Mouse (Mus musculus) kidney, embryonic 15.5 days (tissue): ENCODE measurements around the gene Bbc3. TPM values are rescaled to one million over a fixed set of nuclear protein-coding genes. Genes with fewer than 3 reads are reported as not detected.

ENCODE experiments used
- ATAC-seq: fragments of 200-750 bp; cut with Nextera tagmentation; replicated peaks from 2 replicates; pipeline ENCODE4 v1.8.0; 2017; ENCODE audit warnings: moderate TSS enrichment; ENCODE audit not compliant: low FRiP score
- H3K27ac ChIP-seq: fragments of 300-500 bp; sonication (generic); 2 replicates; pipeline ENCODE4 v1.5.1; 2015; ENCODE audit warnings: mild to moderate bottlenecking, inconsistent platforms
- H3K27me3 ChIP-seq: fragments of 300-500 bp; sonication (generic); 2 replicates; pipeline ENCODE4 v1.6.1; 2015; ENCODE audit warnings: inconsistent platforms
- H3K36me3 ChIP-seq: fragments of 300-500 bp; sonication (generic); 2 replicates; pipeline ENCODE4 v1.6.1; 2015; ENCODE audit warnings: inconsistent platforms
- H3K4me1 ChIP-seq: fragments of 300-500 bp; sonication (generic); 2 replicates; pipeline ENCODE4 v1.6.1; 2015; ENCODE audit warnings: inconsistent platforms
- H3K4me2 ChIP-seq: fragments of 300-500 bp; sonication (generic); 2 replicates; pipeline ENCODE4 v1.6.1; 2015; ENCODE audit warnings: moderate library complexity, mild to moderate bottlenecking, inconsistent platforms
- H3K4me3 ChIP-seq: fragments of 300-500 bp; sonication (generic); replicated peaks from 2 replicates; pipeline ENCODE4 v1.5.1; 2015; ENCODE audit warnings: mild to moderate bottlenecking, inconsistent platforms
- H3K9ac ChIP-seq: fragments of 300-500 bp; sonication (generic); 2 replicates; pipeline ENCODE4 v1.6.1; 2015; ENCODE audit warnings: mild to moderate bottlenecking, inconsistent platforms
- H3K9me3 ChIP-seq: fragments of 300-500 bp; sonication (generic); replicated peaks from 2 replicates; pipeline ENCODE4 v1.6.1; 2016; ENCODE audit warnings: inconsistent platforms
- WGBS: fragments of 180-500 bp; shearing (Covaris S2); methylation state at CpG from one replicate; pipeline ENCODE4 v1.1.7; 2015; ENCODE audit warnings: mixed read lengths; 5-methylcytosine and 5-hydroxymethylcytosine counted together
- polyA plus RNA-seq: library from polyadenylated mRNA; unstranded; fragments of >200 nt; fragmentation: Nextera tagmentation; extraction: Ambion mirVana; gene quantifications from 2 replicates; pipeline ENCODE4 v1.2.1, GENCODE M21; 2015

The Bbc3 gene
- polyA plus RNA-seq, 1 experiment from 2014 or later: 12.4 TPM

- no peak for ATAC-seq
- peak overlapping the region; percentile 100 for H3K4me2 ChIP-seq
These were observed 2.6 kb downstream of the Bbc3 start for GRCm38 (mm10) chr7:16310521-16311452.

GRCm38 (mm10) chr7:16311453-16312004 is 3.3 kb downstream of the Bbc3 start:
- no peaks in the 10 kb centered on the region for H3K27me3 ChIP-seq
- H3K4me1 ChIP-seq: peaks cover 68% of the 10 kb centered on the region
- no peaks in the 10 kb centered on the region for H3K36me3 ChIP-seq
- peak overlapping the region; percentile 99 for H3K27ac ChIP-seq
- H3K4me3 ChIP-seq: peak overlapping the region; percentile 85
- ATAC-seq: no peak
- H3K9me3 ChIP-seq: no peaks in the 10 kb centered on the region
- WGBS: 2% methylated on average over 14 of the region's 14 CpGs
- peak overlapping the region; percentile 93 for H3K9ac ChIP-seq
- peak overlapping the region; percentile 100 for H3K4me2 ChIP-seq

More at GRCm38 (mm10) chr7:16310521-16311452, 2.6 kb downstream of the Bbc3 start:
- H3K4me3 ChIP-seq: peak overlapping the region; percentile 85
- peak overlapping the region; percentile 93 for H3K9ac ChIP-seq
- no peaks in the 10 kb centered on the region for H3K27me3 ChIP-seq
- no peaks in the 10 kb centered on the region for H3K36me3 ChIP-seq
- H3K4me1 ChIP-seq: peaks cover 68% of the 10 kb centered on the region
- WGBS: under 1% methylated on average over 31 of the region's 31 CpGs
- H3K27ac ChIP-seq: peak overlapping the region; percentile 99
- no peaks in the 10 kb centered on the region for H3K9me3 ChIP-seq

- H3K4me3 ChIP-seq: peak overlapping the region; percentile 85
- peak overlapping the region; percentile 99 for H3K27ac ChIP-seq
- ATAC-seq: peak; percentile 3; the same call in 1 of the 2 replicates
- H3K9me3 ChIP-seq: no peaks in the 10 kb centered on the region
- H3K27me3 ChIP-seq: no peaks in the 10 kb centered on the region
- peaks cover 68% of the 10 kb centered on the region for H3K4me1 ChIP-seq
- peaks cover 5% of the 10 kb centered on the region; the same call in 1 of the 2 replicates for H3K36me3 ChIP-seq
- H3K9ac ChIP-seq: peak overlapping the region; percentile 93
- under 1% methylated on average over 49 of the region's 49 CpGs for WGBS
- H3K4me2 ChIP-seq: peak overlapping the region; percentile 100
These were observed 3.9 kb downstream of the Bbc3 start for GRCm38 (mm10) chr7:16312011-16312671.

GRCm38 (mm10) chr7:16312672-16313311 is 4.6 kb downstream of the Bbc3 start:
- Histone ChIP-seq H3K27ac (peak overlapping the region; percentile 99), H3K4me2 (peak overlapping the region; percentile 100), H3K27me3 (no peaks in the 10 kb centered on the region), H3K4me3 (peak overlapping the region; percentile 85), H3K4me1 (peaks cover 68% of the 10 kb centered on the region), H3K36me3 (peaks cover 11% of the 10 kb centered on the region), H3K9me3 (no peaks in the 10 kb centered on the region), H3K9ac (peak overlapping the region; percentile 94)
- WGBS: under 1% methylated on average over 12 of the region's 12 CpGs
- ATAC-seq: peak; percentile 29

- H3K9ac ChIP-seq: peak overlapping the region; percentile 94
- H3K36me3 ChIP-seq: peaks cover 16% of the 10 kb centered on the region
- WGBS: under 1% methylated on average over 65 of the region's 66 CpGs
- peak overlapping the region; percentile 99 for H3K27ac ChIP-seq
- peak; percentile 73 for ATAC-seq
- no peaks in the 10 kb centered on the region for H3K9me3 ChIP-seq
- peak overlapping the region; percentile 100 for H3K4me2 ChIP-seq
- H3K4me1 ChIP-seq: peaks cover 68% of the 10 kb centered on the region
- no peaks in the 10 kb centered on the region for H3K27me3 ChIP-seq
- H3K4me3 ChIP-seq: peak overlapping the region; percentile 85
These were observed 5.5 kb downstream of the Bbc3 start for GRCm38 (mm10) chr7:16313481-16314220.

GRCm38 (mm10) chr7:16314221-16314775 is 6.1 kb downstream of the Bbc3 start:
- Histone ChIP-seq H3K27me3 (no peaks in the 10 kb centered on the region), H3K27ac (peak overlapping the region; percentile 99), H3K4me3 (peak overlapping the region; percentile 85), H3K9ac (peak overlapping the region; percentile 94), H3K36me3 (peaks cover 17% of the 10 kb centered on the region), H3K4me1 (peaks cover 62% of the 10 kb centered on the region), H3K9me3 (no peaks in the 10 kb centered on the region), H3K4me2 (peak overlapping the region; percentile 100)
- 11% methylated on average over 13 of the region's 13 CpGs for WGBS
- ATAC-seq: no peak

GRCm38 (mm10) chr7:16315222-16315759 is 7.1 kb downstream of the Bbc3 start:
- H3K27me3 ChIP-seq: no peaks in the 10 kb centered on the region
- no peak overlapping the region for H3K9ac ChIP-seq
- H3K4me3 ChIP-seq: no peak overlapping the region
- peaks cover 52% of the 10 kb centered on the region for H3K4me1 ChIP-seq
- WGBS: 35% methylated on average over 4 of the region's 4 CpGs
- ATAC-seq: no peak
- peak overlapping the region; percentile 52 for H3K27ac ChIP-seq
- no peak overlapping the region for H3K4me2 ChIP-seq
- H3K36me3 ChIP-seq: peaks cover 17% of the 10 kb centered on the region
- H3K9me3 ChIP-seq: no peaks in the 10 kb centered on the region

GRCm38 (mm10) chr7:16317094-16317493 is 8.9 kb downstream of the Bbc3 start:
- no peak overlapping the region for H3K9ac ChIP-seq
- no peaks in the 10 kb centered on the region for H3K9me3 ChIP-seq
- peaks cover 34% of the 10 kb centered on the region for H3K4me1 ChIP-seq
- no peaks in the 10 kb centered on the region for H3K27me3 ChIP-seq
- no peak overlapping the region for H3K4me2 ChIP-seq
- 89% methylated on average over 14 of the region's 14 CpGs for WGBS
- H3K4me3 ChIP-seq: no peak overlapping the region
- H3K27ac ChIP-seq: no peak overlapping the region
- ATAC-seq: no peak
- H3K36me3 ChIP-seq: peaks cover 21% of the 10 kb centered on the region

GRCm38 (mm10) chr7:16319216-16319615 is 11.0 kb downstream of the Bbc3 start:
- H3K4me2 ChIP-seq: no peak overlapping the region
- no peaks in the 10 kb centered on the region for H3K27me3 ChIP-seq
- H3K4me1 ChIP-seq: peaks cover 15% of the 10 kb centered on the region
- no peak overlapping the region for H3K27ac ChIP-seq
- H3K36me3 ChIP-seq: peaks cover 28% of the 10 kb centered on the region
- H3K4me3 ChIP-seq: no peak overlapping the region
- H3K9ac ChIP-seq: no peak overlapping the region
- WGBS: 88% methylated on average over 4 of the region's 4 CpGs
- no peak for ATAC-seq
- H3K9me3 ChIP-seq: no peaks in the 10 kb centered on the region

GRCm38 (mm10) chr7:16320479-16320878 is 12.3 kb downstream of the Bbc3 start:
- H3K4me1 ChIP-seq: peaks cover 8% of the 10 kb centered on the region
- no peak for ATAC-seq
- H3K27me3 ChIP-seq: no peaks in the 10 kb centered on the region
- no peak overlapping the region for H3K9ac ChIP-seq
- H3K27ac ChIP-seq: no peak overlapping the region
- no peak overlapping the region for H3K4me3 ChIP-seq
- 85% methylated on average over 6 of the region's 6 CpGs for WGBS
- no peaks in the 10 kb centered on the region for H3K9me3 ChIP-seq
- peaks cover 35% of the 10 kb centered on the region for H3K36me3 ChIP-seq
- H3K4me2 ChIP-seq: no peak overlapping the region
